In the genomic region with DNA sequence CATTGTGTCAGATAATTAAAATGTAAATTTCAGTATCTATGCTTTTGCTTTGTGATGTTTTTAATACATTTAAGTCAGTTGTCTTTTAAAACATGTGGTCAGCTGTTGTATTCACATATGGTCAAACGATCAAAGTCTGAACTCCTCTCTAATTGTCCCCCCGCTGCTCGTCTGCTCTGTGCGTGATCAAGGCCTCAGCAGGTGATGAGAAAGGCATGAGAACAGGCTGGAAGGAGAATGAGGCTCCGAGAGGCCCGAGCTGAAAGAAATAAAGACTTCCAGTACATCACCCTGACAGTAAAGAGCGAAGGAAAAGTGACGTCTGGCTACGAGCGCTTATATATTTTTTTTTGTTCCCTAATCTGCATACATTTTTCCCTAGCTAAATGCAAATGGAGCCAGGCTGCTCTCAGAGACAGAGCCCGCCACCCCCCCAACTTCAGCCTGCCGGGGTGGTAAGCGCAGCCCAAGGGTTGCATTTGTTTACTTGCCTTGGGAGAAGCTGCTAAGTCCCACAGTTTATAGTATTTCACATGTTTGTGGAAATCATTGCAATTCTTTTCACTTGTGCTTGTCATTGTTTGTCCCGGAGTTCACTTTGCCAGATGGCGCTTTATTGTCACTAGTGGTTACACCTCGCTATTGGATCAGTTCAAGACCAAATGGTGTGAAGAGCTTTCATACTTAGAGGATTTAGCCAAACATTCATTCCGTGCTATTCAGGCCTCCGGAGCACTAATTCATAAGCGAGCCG, we compare ENCODE assay signal across 7 mouse cellular contexts.
DNase-seq lines count a peak whose midpoint lies in the region; ATAC-seq lines count a peak whose summit lies in the region.

No protein-coding gene starts in this region.

- no peaks in the 10 kb centered on the region for H3K4me1 ChIP-seq in liver, embryonic 11.5 days (replicated peaks; ENCODE audit: control insufficient read depth, insufficient read depth, low read length)
- 0 out of 2 replicates have a peak, but pooled peaks cover 3% of the 10 kb centered on the region for H3K4me1 ChIP-seq in forebrain, embryonic 12.5 days
- no peaks in the 10 kb centered on the region for H3K4me1 ChIP-seq in liver, embryonic 12.5 days

- H3K27ac ChIP-seq in liver, embryonic 11.5 days (ENCODE audit: low read depth, low read length) = no peak overlapping the region
- peak overlapping the region; percentile 74 for H3K27ac ChIP-seq in forebrain, embryonic 12.5 days
- no peak overlapping the region for H3K27ac ChIP-seq in liver, embryonic 12.5 days

- 27% methylated on average over 20 of the region's 20 CpGs for WGBS in liver, embryonic 11.5 days
- WGBS in forebrain, embryonic 12.5 days = 26% methylated on average over 20 of the region's 20 CpGs
- WGBS in liver, embryonic 12.5 days (ENCODE audit: insufficient replicate concordance) = 32% methylated on average over 20 of the region's 20 CpGs

- no peak overlapping the region for H3K4me3 ChIP-seq in liver, embryonic 11.5 days (ENCODE audit: low read depth, low read length)
- H3K4me3 ChIP-seq in forebrain, embryonic 12.5 days (replicated peaks) = peak overlapping the region; percentile 7; the same call in 1 of the 2 replicates
- H3K4me3 ChIP-seq in liver, embryonic 12.5 days = no peak overlapping the region

- no peaks in the 10 kb centered on the region for H3K27me3 ChIP-seq in liver, embryonic 11.5 days (replicated peaks; ENCODE audit: control insufficient read depth, insufficient read depth, low read length)
- no peaks in the 10 kb centered on the region for H3K27me3 ChIP-seq in forebrain, embryonic 12.5 days
- no peaks in the 10 kb centered on the region for H3K27me3 ChIP-seq in liver, embryonic 12.5 days (replicated peaks)

- no peaks in the 10 kb centered on the region for H3K36me3 ChIP-seq in liver, embryonic 11.5 days (ENCODE audit: control insufficient read depth, insufficient read depth, low read length)
- H3K36me3 ChIP-seq in forebrain, embryonic 12.5 days (replicated peaks) = no peaks in the 10 kb centered on the region
- H3K36me3 ChIP-seq in liver, embryonic 12.5 days = no peaks in the 10 kb centered on the region

- ATAC-seq in liver, embryonic 11.5 days (replicated peaks; ENCODE audit: low FRiP score) = no peak
- peak; percentile 80 for ATAC-seq in forebrain, embryonic 12.5 days (ENCODE audit: low FRiP score)
- ATAC-seq in liver, embryonic 12.5 days = no peak
- ATAC-seq in erythroid progenitor cell, adult 5-6 weeks (replicated peaks; ENCODE audit: low FRiP score, poor library complexity, severe bottlenecking) = no peak

- no peak overlapping the region for H3K9ac ChIP-seq in liver, embryonic 11.5 days (ENCODE audit: low read depth, low read length)
- no peak overlapping the region for H3K9ac ChIP-seq in forebrain, embryonic 12.5 days
- H3K9ac ChIP-seq in liver, embryonic 12.5 days = no peak overlapping the region

- DNase-seq in liver, embryonic 11.5 days (ENCODE audit: low spot score) = no peak
- DNase-seq in liver = no peak
- DNase-seq in telencephalon, adult 2 months (ENCODE audit: low read depth, low spot score) = peak; percentile 2
- no peak for DNase-seq in adrenal gland, postnatal 36 days

- peak overlapping the region; percentile 22; the same call in 1 of the 2 replicates for H3K4me2 ChIP-seq in liver, embryonic 11.5 days
- peak overlapping the region; percentile 36 for H3K4me2 ChIP-seq in forebrain, embryonic 12.5 days
- H3K4me2 ChIP-seq in liver, embryonic 12.5 days = 0 out of 2 replicates have a peak overlapping the region, but pooled peaks have one; percentile 16

- H3K9me3 ChIP-seq in liver, embryonic 11.5 days (ENCODE audit: control insufficient read depth, low read length) = no peaks in the 10 kb centered on the region
- H3K9me3 ChIP-seq in forebrain, embryonic 12.5 days = no peaks in the 10 kb centered on the region
- no peaks in the 10 kb centered on the region for H3K9me3 ChIP-seq in liver, embryonic 12.5 days (replicated peaks)
